Mouse (Mus musculus): ENCODE results near the gene Ric8b.
A peak's percentile ranks its signal among the peaks of the same experiment; 100 is the strongest.

The Ric8b gene

DNA sequence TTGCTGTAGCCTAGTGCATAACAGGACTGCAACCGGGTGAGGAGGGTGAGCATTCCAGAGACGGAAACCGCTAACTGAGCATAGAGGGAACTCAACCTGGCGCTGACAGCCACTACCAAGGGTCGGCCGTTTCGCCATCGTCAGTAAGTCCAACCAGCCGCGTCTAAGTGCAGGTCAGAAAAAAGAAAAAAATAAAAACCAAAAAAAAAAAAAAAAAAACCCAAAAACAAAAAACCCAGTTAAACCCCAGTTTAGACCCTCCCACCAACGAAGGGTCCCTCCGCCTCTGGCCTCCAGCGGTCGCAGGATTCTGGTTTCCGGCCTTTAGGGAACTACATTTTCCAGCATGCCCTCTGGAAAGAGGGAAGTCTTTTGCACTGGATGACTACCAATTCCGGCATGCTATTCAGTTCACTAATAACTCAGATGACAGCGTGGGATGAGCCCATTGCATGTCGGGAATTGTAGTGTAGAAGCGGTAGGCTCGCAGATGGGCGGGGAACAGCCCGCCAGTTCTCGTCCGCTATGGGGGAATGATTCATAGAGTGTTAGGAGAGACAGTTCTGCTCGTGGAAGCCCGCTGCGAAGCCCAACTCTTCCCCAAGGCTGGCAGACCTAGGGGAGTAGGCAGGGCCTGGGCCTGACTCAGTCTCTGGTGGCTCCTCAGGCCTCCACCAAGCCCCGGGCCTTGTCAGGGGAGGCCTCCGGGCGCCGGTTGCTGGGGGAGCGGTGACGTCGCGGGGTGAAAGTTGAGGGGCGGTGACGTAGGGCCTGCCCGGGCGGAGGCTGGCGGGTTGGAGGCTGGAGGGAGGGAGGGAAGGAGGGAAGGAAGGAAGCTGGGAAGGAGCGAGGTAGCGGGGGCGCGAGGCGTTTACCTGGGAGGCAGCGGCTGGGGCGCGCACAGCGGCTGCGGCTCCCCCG, at the start of gene Ric8b:
TSS of gene Ric8b (plus strand) at position 807 of the 921 bp plus-strand sequence.
- DNase-seq = peak; percentile 98

DNA sequence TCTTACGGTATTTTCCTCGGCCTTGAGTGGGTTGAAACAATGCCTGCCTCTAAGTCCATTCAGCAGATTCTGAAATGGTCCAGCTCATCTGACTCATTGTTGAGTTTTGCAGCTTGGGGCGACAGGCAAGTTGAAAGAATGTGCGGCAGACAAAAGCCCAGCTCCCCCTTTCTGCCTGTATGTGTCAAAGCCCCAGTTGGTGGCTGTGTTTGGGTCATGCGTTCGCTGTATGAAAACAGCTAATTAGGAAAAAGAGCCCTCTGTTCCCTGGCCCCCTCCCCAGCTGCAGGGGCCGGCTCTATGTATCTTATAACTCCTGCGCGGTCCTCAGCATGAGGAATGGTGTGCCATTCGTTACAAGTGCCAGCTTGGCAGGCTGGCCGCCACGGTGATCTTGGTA, 46.1 kb upstream of the Ric8b start:
- DNase-seq = no peak

DNA sequence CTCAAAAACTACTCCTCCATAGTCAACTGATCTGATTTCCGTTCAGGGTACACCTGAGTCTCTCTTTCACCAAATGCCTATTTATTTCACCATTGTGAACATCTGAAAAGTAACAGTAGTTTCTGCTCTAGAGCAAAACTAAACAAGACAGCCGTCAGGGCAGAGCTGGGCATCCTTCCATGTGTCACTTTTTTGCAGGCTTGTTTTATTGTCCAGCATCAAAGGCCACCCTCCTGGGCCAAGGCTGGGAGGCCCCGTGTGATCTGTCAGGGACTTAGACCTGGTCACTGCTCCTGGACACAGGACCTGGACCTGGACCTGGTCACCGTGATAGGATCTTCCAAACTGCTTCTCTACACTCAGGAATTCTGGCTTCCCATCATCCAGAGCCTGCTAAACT, 45.5 kb upstream of the Ric8b start:
- DNase-seq = no peak

GRCm38 (mm10) chr10:84879823-84880571, 37.4 kb upstream of the Ric8b start:
- no peak for DNase-seq

GRCm38 (mm10) chr10:84882528-84882927, 34.9 kb upstream of the Ric8b start:
- DNase-seq = no peak

GRCm38 (mm10) chr10:84885341-84885884, 32.0 kb upstream of the Ric8b start:
- no peak for DNase-seq

DNA sequence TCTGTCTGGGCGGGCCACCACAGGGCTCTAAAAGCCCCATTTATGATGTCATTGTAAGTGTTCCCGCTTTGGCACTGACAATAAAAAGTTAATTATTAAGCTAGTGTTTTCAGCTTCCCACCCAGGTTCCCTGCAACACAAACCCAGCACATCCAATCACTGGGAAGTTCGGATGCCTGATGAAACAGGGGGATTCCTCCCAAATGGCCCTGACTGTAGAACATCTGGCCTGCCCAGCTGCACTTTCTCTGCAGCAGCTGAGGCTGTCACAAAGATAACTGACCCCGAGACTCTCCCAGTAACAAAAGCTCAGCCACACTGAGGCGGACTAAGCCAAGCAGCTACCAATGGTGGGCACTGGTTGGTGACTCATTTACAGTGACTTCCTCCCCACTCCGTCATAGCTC, 31.2 kb upstream of the Ric8b start:
- DNase-seq = peak; percentile 50

DNA sequence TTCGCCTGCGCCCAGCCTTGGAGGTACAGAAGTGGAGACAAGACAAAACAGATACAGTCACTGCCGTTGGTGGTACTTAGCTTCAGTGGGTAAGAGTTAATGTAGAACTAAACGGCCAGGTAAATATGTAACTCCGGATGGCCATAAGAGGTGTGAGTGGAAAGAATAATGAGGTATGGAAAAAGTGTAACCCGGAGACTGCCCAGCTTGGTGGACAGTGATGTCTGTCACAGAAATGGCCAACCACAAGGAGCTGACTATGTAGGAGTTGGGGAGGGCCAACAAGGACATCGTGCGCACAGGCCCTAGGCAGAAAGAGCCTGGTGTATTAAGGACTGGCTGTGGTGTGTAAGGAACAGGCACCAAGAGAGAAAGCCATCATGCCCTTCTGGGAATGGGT, 30.6 kb upstream of the Ric8b start:
- no peak for DNase-seq

DNA sequence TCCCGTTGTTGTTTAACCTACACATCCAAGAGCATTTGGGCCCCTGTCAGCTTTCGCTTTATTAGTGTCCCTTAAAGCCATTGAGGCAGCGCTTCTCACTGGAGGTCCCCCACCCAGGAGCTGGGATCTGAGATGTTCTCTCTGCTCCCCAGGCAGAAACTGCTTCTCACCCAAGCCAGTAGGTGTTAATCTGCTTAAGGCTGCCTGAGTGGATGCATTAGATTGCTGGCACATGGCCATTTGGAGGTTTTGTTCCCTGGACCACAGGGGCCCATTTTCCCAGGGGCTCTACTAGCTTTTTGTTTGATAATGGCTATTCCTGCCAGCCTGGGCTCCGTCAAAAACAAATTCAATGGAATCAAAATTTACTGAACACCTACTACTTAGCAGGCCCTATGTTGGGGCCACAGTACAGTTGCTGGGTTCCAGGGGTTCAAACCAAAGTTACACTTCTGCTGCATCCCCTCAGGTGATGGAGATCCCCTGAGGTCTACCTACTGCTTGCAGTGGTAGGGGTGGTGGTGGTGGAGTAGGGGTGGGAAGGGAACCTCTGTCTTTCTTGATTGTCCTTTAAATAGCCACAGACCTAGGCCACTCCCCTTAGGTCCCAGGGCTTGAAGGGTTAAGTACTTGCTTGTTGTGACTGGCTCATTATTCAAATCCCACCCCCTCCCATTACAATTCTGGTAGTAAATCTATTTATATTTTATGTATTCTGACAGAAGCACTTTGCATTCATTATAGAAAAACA, 28.1 kb upstream of the Ric8b start:
- no peak for DNase-seq

- no peak for DNase-seq
Measured at GRCm38 (mm10) chr10:84895810-84896358, 21.5 kb upstream of the Ric8b start.

DNA sequence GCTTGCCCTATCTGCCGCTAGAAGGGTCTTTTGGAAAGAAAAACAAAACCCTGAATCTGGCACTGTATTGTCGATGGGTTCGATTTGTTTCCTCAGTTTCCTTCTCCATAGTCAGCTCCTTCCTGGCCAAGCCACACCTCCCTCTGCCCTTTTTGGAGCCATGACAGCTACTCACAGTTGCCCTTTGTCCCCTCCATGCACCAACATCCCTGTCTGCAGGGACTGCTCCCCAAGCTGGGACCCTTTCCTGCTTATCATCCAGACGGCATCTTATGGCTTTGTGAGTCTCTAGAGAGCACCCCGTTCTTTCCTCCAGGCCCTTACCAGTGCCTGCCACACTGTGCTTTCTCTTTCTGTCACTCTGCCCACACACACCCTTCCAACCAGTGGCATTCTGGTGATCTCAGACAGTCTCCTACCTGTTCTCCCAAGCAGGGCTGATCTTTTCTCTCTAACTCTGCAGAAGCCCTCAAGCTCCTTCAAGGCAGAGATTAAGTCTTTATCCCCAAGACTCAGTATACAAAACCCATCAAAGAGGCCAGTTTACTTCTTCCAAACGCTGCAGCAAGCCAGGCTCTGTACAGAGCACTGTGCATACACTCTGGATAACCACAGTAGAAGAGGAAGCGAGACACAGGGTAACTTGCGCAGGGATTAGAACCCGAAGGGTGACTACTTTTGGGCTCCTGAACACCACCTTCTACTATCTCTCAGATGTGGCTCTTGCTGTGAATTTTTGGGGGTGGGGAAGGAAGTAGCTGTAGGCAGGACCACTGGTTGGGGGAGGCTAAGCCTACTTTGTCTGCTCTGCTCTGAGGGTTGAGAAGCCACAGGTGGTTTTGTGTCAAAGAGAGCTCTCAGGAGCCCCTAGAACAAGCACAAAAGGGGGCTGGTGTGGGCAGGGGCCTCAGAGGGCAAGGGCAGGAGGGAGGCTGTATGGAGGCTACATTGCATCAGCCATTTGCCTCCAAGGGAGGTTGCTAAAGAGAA, 20.2 kb upstream of the Ric8b start:
- no peak for DNase-seq

GRCm38 (mm10) chr10:84898144-84898979, 19.1 kb upstream of the Ric8b start:
- no peak for DNase-seq

GRCm38 (mm10) chr10:84901676-84902075, 15.7 kb upstream of the Ric8b start:
- no peak for DNase-seq

DNA sequence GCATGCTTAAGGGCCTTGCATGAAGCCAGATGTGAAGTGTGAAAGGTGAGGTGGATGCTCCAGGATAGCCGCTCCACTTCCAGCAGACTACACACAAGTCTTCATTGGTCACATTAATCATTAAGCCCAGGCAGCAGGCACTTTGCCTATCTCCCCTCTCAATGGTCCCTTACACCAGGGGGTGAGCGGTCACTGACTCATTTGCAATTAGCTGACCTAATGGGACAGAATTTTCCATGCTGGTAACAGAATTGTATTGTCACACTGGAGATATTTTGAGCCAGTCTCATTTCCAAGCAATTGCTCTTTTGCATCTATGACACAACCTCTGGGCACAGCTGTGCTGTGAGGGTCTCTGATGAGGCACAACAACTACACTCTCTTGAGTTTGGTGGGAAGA, 15.2 kb upstream of the Ric8b start:
- no peak for DNase-seq

GRCm38 (mm10) chr10:84903307-84903706, 14.1 kb upstream of the Ric8b start:
- peak; percentile 27 for DNase-seq

- DNase-seq = no peak
Measured at GRCm38 (mm10) chr10:84903742-84904141, 13.7 kb upstream of the Ric8b start.

GRCm38 (mm10) chr10:84906895-84907294, 10.5 kb upstream of the Ric8b start:
- no peak for DNase-seq

GRCm38 (mm10) chr10:84908006-84908405, 9.4 kb upstream of the Ric8b start:
- DNase-seq = no peak

- DNase-seq = no peak
Measured at GRCm38 (mm10) chr10:84908471-84908870, 8.9 kb upstream of the Ric8b start.

DNA sequence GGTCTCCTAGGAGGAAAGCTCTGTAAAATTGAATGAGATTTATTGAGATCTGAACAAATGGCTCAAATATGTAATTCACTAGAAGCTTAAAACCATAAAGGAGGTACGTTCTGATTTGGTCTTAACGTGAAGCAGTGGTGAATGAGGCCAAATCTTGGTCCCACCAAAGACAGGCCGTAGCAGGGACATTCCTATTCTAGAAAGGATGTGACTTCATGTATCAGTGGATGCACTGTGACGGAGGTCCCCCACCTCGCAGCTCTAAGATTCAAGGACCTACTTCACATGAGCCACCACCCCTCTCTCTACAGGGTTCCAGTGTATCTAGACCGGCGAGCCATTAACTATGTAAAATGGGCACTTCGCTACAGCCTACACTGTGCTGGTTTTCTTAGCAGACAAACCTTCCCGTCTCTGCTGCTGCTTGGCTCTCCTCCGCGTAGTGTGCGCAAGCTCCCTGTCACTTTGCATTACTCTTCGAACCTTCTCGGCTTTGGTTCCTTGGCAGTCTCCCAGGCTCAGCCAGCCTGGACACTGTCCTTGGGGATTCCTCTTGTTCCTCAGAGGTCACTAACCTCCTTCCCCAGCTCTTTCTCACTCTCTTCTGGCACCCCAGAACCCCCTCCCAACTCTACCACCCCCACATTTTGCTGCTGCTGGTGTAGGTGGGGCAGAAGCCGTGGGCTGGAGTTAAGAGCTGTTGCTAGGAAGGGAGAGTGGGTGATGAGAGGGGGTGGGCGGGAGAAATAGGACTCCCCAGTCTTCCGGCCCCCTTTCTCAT, 8.2 kb upstream of the Ric8b start:
- DNase-seq = no peak

Measured in lung, postnatal 14 days (tissue).